ENCODE assay signal across 9 mouse cellular contexts in genomic region chr7:137121243-137121858, GRCm38 (mm10).
DNase-seq lines count a peak whose midpoint lies in the region; ATAC-seq and TF ChIP-seq lines count a peak whose summit lies in the region.
"Had no signal": no experiment of that assay in that cellular context is flagged by ENCODE, and none has a peak within 500 bp of the region (broad histone marks: within the 10 kb centered on the region; RNA-seq: fewer than 3 reads in every experiment).

No protein-coding gene starts in this region.

- peaks cover 24% of the 10 kb centered on the region for H3K4me1 ChIP-seq in forebrain, embryonic 13.5 days
- peaks cover 13% of the 10 kb centered on the region for H3K4me1 ChIP-seq in limb, embryonic 10.5 days
- H3K4me1 ChIP-seq in stomach, postnatal 0 days (replicated peaks; ENCODE audit: control insufficient read depth, insufficient read depth) = no peaks in the 10 kb centered on the region

- no peak overlapping the region for H3K27ac ChIP-seq in gastrocnemius, adult 2 months
- H3K27ac ChIP-seq in forebrain, embryonic 13.5 days = no peak overlapping the region
- 0 out of 2 replicates have a peak overlapping the region, but pooled peaks have one; percentile 40 for H3K27ac ChIP-seq in limb, embryonic 10.5 days
- H3K27ac ChIP-seq in stomach, postnatal 0 days (replicated peaks) = no peak overlapping the region

- H3K9ac ChIP-seq in forebrain, embryonic 13.5 days = no peak overlapping the region
- H3K9ac ChIP-seq in stomach, postnatal 0 days (ENCODE audit: low read length) = no peak overlapping the region

- intact Hi-C loops in gastrocnemius, adult 2 months (cut with DNase I) = no loop called here

- no peak for TF ChIP-seq EP300 in stomach, postnatal 0 days (optimal IDR thresholded peaks at IDR 0.05)

- H3K4me3 ChIP-seq in gastrocnemius, adult 2 months = peak overlapping the region; percentile 63
- H3K4me3 ChIP-seq in forebrain, embryonic 13.5 days = no peak overlapping the region
- no peak overlapping the region for H3K4me3 ChIP-seq in limb, embryonic 10.5 days
- no peak overlapping the region for H3K4me3 ChIP-seq in stomach, postnatal 0 days (ENCODE audit: low read depth, low read length)

- H3K9me3 ChIP-seq in forebrain, embryonic 13.5 days (replicated peaks) = no peaks in the 10 kb centered on the region
- no peaks in the 10 kb centered on the region for H3K9me3 ChIP-seq in limb, embryonic 10.5 days (replicated peaks)
- no peaks in the 10 kb centered on the region for H3K9me3 ChIP-seq in stomach, postnatal 0 days (ENCODE audit: control insufficient read depth, low read length)

- peaks cover 13% of the 10 kb centered on the region for H3K27me3 ChIP-seq in forebrain, embryonic 13.5 days
- H3K27me3 ChIP-seq in limb, embryonic 10.5 days (ENCODE audit: low read depth, poor library complexity, severe bottlenecking) = peaks cover 74% of the 10 kb centered on the region
- H3K27me3 ChIP-seq in stomach, postnatal 0 days (ENCODE audit: control insufficient read depth, insufficient read depth, low read length) = no peaks in the 10 kb centered on the region

- no peak for TF ChIP-seq CTCF in gastrocnemius, adult 2 months (IDR thresholded peaks at IDR 0.05)
- no peak for TF ChIP-seq CTCF in stomach, postnatal 0 days (IDR thresholded peaks at IDR 0.05; ENCODE audit: low read depth)

- ATAC-seq in forebrain, embryonic 13.5 days = peak; percentile 77
- no peak for ATAC-seq in stomach, postnatal 0 days (ENCODE audit: low FRiP score, low TSS enrichment)

- H3K36me3 ChIP-seq in forebrain, embryonic 13.5 days (ENCODE audit: poor library complexity, severe bottlenecking) = no peaks in the 10 kb centered on the region
- no peaks in the 10 kb centered on the region for H3K36me3 ChIP-seq in limb, embryonic 10.5 days
- H3K36me3 ChIP-seq in stomach, postnatal 0 days (ENCODE audit: control insufficient read depth, insufficient read depth, low read length) = no peaks in the 10 kb centered on the region

- DNase-seq in gastrocnemius, adult 2 months = peak; percentile 42
- no peak for DNase-seq in gastrocnemius, postnatal 10 days
- DNase-seq in brain, adult 2 months (ENCODE audit: low read depth, low spot score) = peak; percentile 48
- DNase-seq in limb, embryonic 10.5 days (ENCODE audit: low spot score) = no peak
- no peak for DNase-seq in stomach, postnatal 0 days (ENCODE audit: low spot score)
- DNase-seq in natural killer cell, adult 2 months (ENCODE audit: low spot score in 2 of 2) = no peak
- no peak for DNase-seq in urinary bladder, adult 18-20 months (ENCODE audit: low spot score in 2 of 2)
- DNase-seq: kidney, postnatal 4 days had no signal

- 39% methylated on average over 16 of the region's 16 CpGs for WGBS in forebrain, embryonic 13.5 days
- 87% methylated on average over 16 of the region's 16 CpGs for WGBS in limb, embryonic 10.5 days
- WGBS in stomach, postnatal 0 days = 73% methylated on average over 16 of the region's 16 CpGs

- H3K4me2 ChIP-seq in forebrain, embryonic 13.5 days = peak overlapping the region; percentile 27
- H3K4me2 ChIP-seq in stomach, postnatal 0 days (replicated peaks; ENCODE audit: low read depth) = no peak overlapping the region

Comparison
In these comparisons a context has a peak if more than half of its experiments do, and no peak if none do; other contexts are left out.
1. DNase-seq: peak in gastrocnemius, adult 2 months (single experiment) and brain, adult 2 months (single experiment); none in gastrocnemius, postnatal 10 days (single experiment), limb, embryonic 10.5 days (single experiment), stomach, postnatal 0 days (single experiment), natural killer cell, adult 2 months (0 of 2) and urinary bladder, adult 18-20 months (0 of 2).